Mouse (Mus musculus) hindbrain, embryonic 14.5 days (tissue): ENCODE measurements around the gene Rpf2. TPM values are rescaled to one million over a fixed set of nuclear protein-coding genes. Genes with fewer than 3 reads are reported as not detected.
A peak's percentile ranks its signal among the peaks of the same experiment; 100 is the strongest.

ENCODE experiments used
- ATAC-seq: fragments of 200-750 bp; cut with Nextera tagmentation; 2 replicates; pipeline ENCODE4 v1.8.0; 2017; ENCODE audit warnings: moderate number of reproducible peaks, mild to moderate bottlenecking, moderate TSS enrichment, moderate library complexity; ENCODE audit not compliant: low FRiP score
- DNase-seq: peaks from one replicate; pipeline ENCODE4 v3.0.0-alpha.2; 2015; ENCODE audit warnings: low spot score
- H3K27ac ChIP-seq: fragments of 300-500 bp; sonication (generic); 2 replicates; pipeline ENCODE4 v1.5.1; 2014; ENCODE audit warnings: mild to moderate bottlenecking, moderate library complexity
- H3K27me3 ChIP-seq: fragments of 300-500 bp; sonication (generic); 2 replicates; pipeline ENCODE4 v1.6.1; 2014; ENCODE audit warnings: mild to moderate bottlenecking, low read length, mixed read lengths; ENCODE audit not compliant: control insufficient read depth, insufficient read depth
- H3K36me3 ChIP-seq: fragments of 300-500 bp; sonication (generic); replicated peaks from 2 replicates; pipeline ENCODE4 v1.6.1; 2014; ENCODE audit not compliant: control insufficient read depth, insufficient read depth
- H3K4me1 ChIP-seq: fragments of 300-500 bp; sonication (generic); replicated peaks from 2 replicates; pipeline ENCODE4 v1.6.1; 2014; ENCODE audit warnings: antibody characterized with exemption, low read length, mixed read lengths; ENCODE audit not compliant: control insufficient read depth, insufficient read depth
- H3K4me2 ChIP-seq: fragments of 300-500 bp; sonication (generic); replicated peaks from 2 replicates; pipeline ENCODE4 v1.6.1; 2014; ENCODE audit warnings: mild to moderate bottlenecking, moderate library complexity
- H3K4me3 ChIP-seq: fragments of 300-500 bp; sonication (generic); replicated peaks from 2 replicates; pipeline ENCODE4 v1.5.1; 2014; ENCODE audit warnings: mild to moderate bottlenecking, low read length
- H3K9ac ChIP-seq: fragments of 300-500 bp; sonication (generic); 2 replicates; pipeline ENCODE4 v1.6.1; 2014
- H3K9me3 ChIP-seq: fragments of 300-500 bp; sonication (generic); 2 replicates; pipeline ENCODE4 v1.6.1; 2016; ENCODE audit warnings: low read length; ENCODE audit not compliant: control insufficient read depth
- WGBS: fragments of 180-500 bp; shearing (Covaris S2); extraction: QIAGEN DNeasy Blood & Tissue Kit; methylation state at CpG from one replicate; pipeline ENCODE4 v1.1.7; 2014; 5-methylcytosine and 5-hydroxymethylcytosine counted together
- polyA plus RNA-seq: library from polyadenylated mRNA; unstranded; fragments of >200 nt; fragmentation: Nextera tagmentation; extraction: Ambion mirVana; gene quantifications from 2 replicates; pipeline ENCODE4 v1.2.1, GENCODE M21; 2014

The Rpf2 gene
- polyA plus RNA-seq, 1 experiment from 2014 or later = 70.8 TPM

GRCm38 (mm10) chr10:40275991-40276390, 29.2 kb upstream of the Rpf2 start:
- no peaks in the 10 kb centered on the region for H3K36me3 ChIP-seq
- H3K9ac ChIP-seq = no peak overlapping the region
- H3K9me3 ChIP-seq = no peaks in the 10 kb centered on the region
- H3K4me2 ChIP-seq = no peak overlapping the region
- H3K4me3 ChIP-seq = no peak overlapping the region
- ATAC-seq (no peak), DNase-seq (no peak)
- H3K4me1 ChIP-seq = no peaks in the 10 kb centered on the region
- 66% methylated on average over 7 of the region's 7 CpGs for WGBS
- H3K27me3 ChIP-seq = no peaks in the 10 kb centered on the region
- no peak overlapping the region for H3K27ac ChIP-seq

GRCm38 (mm10) chr10:40273938-40274337, 27.1 kb upstream of the Rpf2 start:
- H3K4me2 ChIP-seq = no peak overlapping the region
- H3K4me3 ChIP-seq = no peak overlapping the region
- no peaks in the 10 kb centered on the region for H3K36me3 ChIP-seq
- H3K9ac ChIP-seq = no peak overlapping the region
- no peaks in the 10 kb centered on the region for H3K9me3 ChIP-seq
- no peaks in the 10 kb centered on the region for H3K4me1 ChIP-seq
- DNase-seq = no peak
- H3K27ac ChIP-seq = no peak overlapping the region
- WGBS = 85% methylated on average over 5 of the region's 5 CpGs
- no peaks in the 10 kb centered on the region for H3K27me3 ChIP-seq
- ATAC-seq = no peak

GRCm38 (mm10) chr10:40271216-40271615, 24.4 kb upstream of the Rpf2 start:
- H3K9me3 ChIP-seq = no peaks in the 10 kb centered on the region
- DNase-seq = no peak
- no peaks in the 10 kb centered on the region for H3K27me3 ChIP-seq
- H3K4me2 ChIP-seq = no peak overlapping the region
- 90% methylated on average over 3 of the region's 3 CpGs for WGBS
- no peak overlapping the region for H3K4me3 ChIP-seq
- H3K27ac ChIP-seq = no peak overlapping the region
- H3K4me1 ChIP-seq = no peaks in the 10 kb centered on the region
- H3K36me3 ChIP-seq = no peaks in the 10 kb centered on the region
- ATAC-seq = no peak
- no peak overlapping the region for H3K9ac ChIP-seq

GRCm38 (mm10) chr10:40264920-40265319, 18.1 kb upstream of the Rpf2 start:
- H3K9ac ChIP-seq = no peak overlapping the region
- H3K9me3 ChIP-seq = no peaks in the 10 kb centered on the region
- 89% methylated on average over 3 of the region's 3 CpGs for WGBS
- no peak overlapping the region for H3K4me3 ChIP-seq
- ATAC-seq = no peak
- no peak overlapping the region for H3K4me2 ChIP-seq
- no peaks in the 10 kb centered on the region for H3K4me1 ChIP-seq
- H3K36me3 ChIP-seq = no peaks in the 10 kb centered on the region
- no peak for DNase-seq
- no peaks in the 10 kb centered on the region for H3K27me3 ChIP-seq
- H3K27ac ChIP-seq = no peak overlapping the region

GRCm38 (mm10) chr10:40263691-40264090, 16.9 kb upstream of the Rpf2 start:
- Histone ChIP-seq H3K4me3 (no peak overlapping the region), H3K27me3 (no peaks in the 10 kb centered on the region), H3K9ac (no peak overlapping the region), H3K36me3 (no peaks in the 10 kb centered on the region), H3K4me1 (0 out of 2 replicates have a peak, but pooled peaks cover 2% of the 10 kb centered on the region), H3K27ac (no peak overlapping the region), H3K9me3 (no peaks in the 10 kb centered on the region), H3K4me2 (no peak overlapping the region)
- 83% methylated on average over 4 of the region's 4 CpGs for whole genome bisulfite sequencing
- ATAC-seq (no peak), DNase-seq (no peak)

- Histone ChIP-seq H3K9me3 (no peaks in the 10 kb centered on the region), H3K36me3 (no peaks in the 10 kb centered on the region), H3K27me3 (no peaks in the 10 kb centered on the region), H3K4me2 (no peak overlapping the region), H3K9ac (no peak overlapping the region), H3K27ac (no peak overlapping the region), H3K4me3 (no peak overlapping the region), H3K4me1 (0 out of 2 replicates have a peak, but pooled peaks cover 4% of the 10 kb centered on the region)
- ATAC-seq (no peak), DNase-seq (no peak)
- 92% methylated on average over 6 of the region's 6 CpGs for WGBS
These were observed 15.4 kb upstream of the Rpf2 start for GRCm38 (mm10) chr10:40262200-40262599.

GRCm38 (mm10) chr10:40260305-40260704, 13.5 kb upstream of the Rpf2 start:
- Histone ChIP-seq H3K36me3 (no peaks in the 10 kb centered on the region), H3K27ac (no peak overlapping the region), H3K4me1 (peaks cover 8% of the 10 kb centered on the region; the same call in 1 of the 2 replicates), H3K9ac (no peak overlapping the region), H3K4me2 (no peak overlapping the region), H3K4me3 (no peak overlapping the region), H3K9me3 (no peaks in the 10 kb centered on the region), H3K27me3 (no peaks in the 10 kb centered on the region)
- 59% methylated on average over 5 of the region's 5 CpGs for WGBS
- DNase-seq (no peak), ATAC-seq (no peak)

GRCm38 (mm10) chr10:40259542-40259941, 12.7 kb upstream of the Rpf2 start:
- Histone ChIP-seq H3K9ac (no peak overlapping the region), H3K36me3 (0 out of 2 replicates have a peak, but pooled peaks cover under 1% of the 10 kb centered on the region), H3K27me3 (no peaks in the 10 kb centered on the region), H3K4me2 (no peak overlapping the region), H3K4me1 (peaks cover 8% of the 10 kb centered on the region; the same call in 1 of the 2 replicates), H3K9me3 (no peaks in the 10 kb centered on the region), H3K4me3 (no peak overlapping the region), H3K27ac (no peak overlapping the region)
- ATAC-seq (no peak), DNase-seq (no peak)
- WGBS = 19% methylated on average over 8 of the region's 8 CpGs

- Histone ChIP-seq H3K4me2 (peak overlapping the region; percentile 73), H3K36me3 (peaks cover 6% of the 10 kb centered on the region; the same call in 1 of the 2 replicates), H3K9me3 (no peaks in the 10 kb centered on the region), H3K4me3 (peak overlapping the region; percentile 65), H3K27me3 (no peaks in the 10 kb centered on the region), H3K27ac (peak overlapping the region; percentile 93), H3K9ac (peak overlapping the region; percentile 83; the same call in 1 of the 2 replicates), H3K4me1 (peaks cover 8% of the 10 kb centered on the region; the same call in 1 of the 2 replicates)
- no peak for ATAC-seq
- DNase-seq = peak; percentile 76
- 5% methylated on average over 5 of the region's 5 CpGs for WGBS
These were observed 12.1 kb upstream of the Rpf2 start for GRCm38 (mm10) chr10:40258976-40259375.
